Mouse (Mus musculus) ES-Bruce4 (cell line): ENCODE results near the gene Fam166b. TPM values are rescaled to one million over a fixed set of nuclear protein-coding genes. Genes with fewer than 3 reads are reported as not detected.
A peak's percentile ranks its signal among the peaks of the same experiment; 100 is the strongest.

Experiments used
- H3K27ac ChIP-seq: 2 replicates; pipeline ENCODE4 v1.5.1; 2012; ENCODE audit warnings: low read length, inconsistent platforms; ENCODE audit not compliant: insufficient read depth
- H3K27me3 ChIP-seq: 2 replicates; pipeline ENCODE4 v1.6.1; 2012; ENCODE audit warnings: mild to moderate bottlenecking, low read length, inconsistent platforms; ENCODE audit not compliant: control insufficient read depth, poor library complexity, insufficient read depth, severe bottlenecking
- H3K36me3 ChIP-seq: 2 replicates; pipeline ENCODE4 v1.6.1; 2012; ENCODE audit warnings: inconsistent platforms, mild to moderate bottlenecking, low read length, moderate library complexity; ENCODE audit not compliant: control insufficient read depth, poor library complexity, insufficient read depth, severe bottlenecking
- H3K4me1 ChIP-seq: one replicate; pipeline ENCODE4 v1.8.1; 2011; ENCODE audit warnings: low read length; ENCODE audit not compliant: control insufficient read depth, insufficient read depth
- H3K4me3 ChIP-seq: 2 replicates; pipeline ENCODE4 v1.5.1; 2011; ENCODE audit warnings: low read depth, mild to moderate bottlenecking, low read length
- H3K9ac ChIP-seq: 2 replicates; pipeline ENCODE4 v1.6.1; 2012; ENCODE audit warnings: low read depth, mild to moderate bottlenecking, inconsistent platforms; ENCODE audit not compliant: poor library complexity, severe bottlenecking
- H3K9me3 ChIP-seq: replicated peaks from 2 replicates; pipeline ENCODE4 v1.6.1; 2012; ENCODE audit warnings: mild to moderate bottlenecking, low read length, inconsistent platforms; ENCODE audit not compliant: control insufficient read depth, poor library complexity, insufficient read depth, severe bottlenecking
- CTCF ChIP-seq: IDR thresholded peaks from one replicate; pipeline ENCODE4 v1.8.1; 2011; ENCODE audit warnings: low read depth, low read length
- EP300 ChIP-seq: IDR thresholded peaks from 2 replicates; pipeline ENCODE4 v1.6.1; 2011; ENCODE audit warnings: low read depth, low read length; ENCODE audit not compliant: insufficient read depth
- POLR2A ChIP-seq: IDR thresholded peaks from one replicate; pipeline ENCODE4 v1.8.1; 2011; ENCODE audit warnings: low read length; ENCODE audit not compliant: insufficient read depth
- polyA plus RNA-seq: library from polyadenylated mRNA; stranded (reverse); fragments of >200 nt; gene quantifications from 2 replicates; pipeline ENCODE4 v1.2.4, GENCODE M21; 2011; ENCODE audit warnings: low read depth; ENCODE audit not compliant: missing spikeins, insufficient read depth, insufficient read length

Gene Fam166b
- polyA plus RNA-seq = 2.1 and 2.4 TPM in 2 replicates

- 0 out of 2 replicates have a peak within 1 kb of the TSS, but pooled peaks have one; percentile 44 for H3K9ac ChIP-seq
- no peaks in the 10 kb centered on the region for H3K9me3 ChIP-seq
- no peaks in the 10 kb centered on the region for H3K27me3 ChIP-seq
- TF ChIP-seq CTCF = no peak
- no peak for TF ChIP-seq EP300
- no peak for TF ChIP-seq POLR2A
- H3K4me1 ChIP-seq = no peaks in the 10 kb centered on the region
- no peak within 1 kb of the TSS for H3K27ac ChIP-seq
- H3K4me3 ChIP-seq = peak within 1 kb of the TSS; percentile 41
- 0 out of 2 replicates have a peak, but pooled peaks cover 2% of the 10 kb centered on the region for H3K36me3 ChIP-seq
Observed at GRCm38 (mm10) chr4:43428946-43429345, at the start of gene Fam166b. TSS of gene Fam166b (minus strand) at chr4:43429134.

- Histone ChIP-seq H3K27me3 (no peaks in the 10 kb centered on the region), H3K27ac (0 out of 2 replicates have a peak overlapping the region, but pooled peaks have one; percentile 15), H3K9me3 (no peaks in the 10 kb centered on the region), H3K4me1 (peaks cover 1% of the 10 kb centered on the region), H3K36me3 (no peaks in the 10 kb centered on the region), H3K9ac (no peak overlapping the region), H3K4me3 (peak overlapping the region; percentile 74)
- TF ChIP-seq CTCF = no peak
- TF ChIP-seq POLR2A = no peak
Observed at GRCm38 (mm10) chr4:43478534-43478858, 49.6 kb upstream of the Fam166b start.

DNA sequence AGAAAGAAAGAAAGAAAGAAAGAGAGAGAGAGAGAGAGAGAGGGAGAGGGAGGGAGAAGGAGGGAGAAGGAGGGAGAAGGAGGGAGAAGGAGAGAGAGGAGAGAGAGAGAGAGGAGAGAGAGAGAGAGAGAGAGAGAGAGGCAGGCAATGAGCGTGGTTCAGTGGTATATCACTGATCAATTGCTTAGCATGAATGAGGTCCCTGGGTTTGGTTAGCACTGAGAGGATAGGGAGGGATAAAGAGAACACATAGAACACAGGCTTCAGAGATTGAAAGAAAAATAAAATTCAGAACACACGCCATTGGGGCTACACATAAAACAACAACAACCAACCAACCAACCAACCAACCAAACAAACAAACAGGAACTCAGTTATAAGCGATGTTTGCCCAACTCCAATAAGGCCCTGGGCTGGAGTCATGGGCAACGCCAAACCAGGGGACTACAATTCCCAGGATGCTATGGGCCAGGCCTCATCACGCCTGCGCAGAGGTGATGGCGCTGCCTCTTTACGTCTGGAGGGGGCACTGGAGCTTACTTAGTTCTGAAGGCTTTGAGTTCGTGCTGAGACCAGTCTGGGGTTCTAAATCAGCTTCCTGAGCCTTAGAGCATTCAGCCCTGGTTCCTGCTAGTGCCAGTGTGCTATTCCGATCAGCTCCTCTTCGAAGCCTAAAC lies 49.1 kb upstream of the Fam166b start:
- Histone ChIP-seq H3K9ac (no peak overlapping the region), H3K4me3 (peak overlapping the region; percentile 74), H3K9me3 (no peaks in the 10 kb centered on the region), H3K27ac (0 out of 2 replicates have a peak overlapping the region, but pooled peaks have one; percentile 15), H3K36me3 (no peaks in the 10 kb centered on the region), H3K4me1 (no peaks in the 10 kb centered on the region), H3K27me3 (no peaks in the 10 kb centered on the region)
- peak; percentile 43 for TF ChIP-seq CTCF
- TF ChIP-seq POLR2A = peak; percentile 55
- no peak for TF ChIP-seq EP300

DNA sequence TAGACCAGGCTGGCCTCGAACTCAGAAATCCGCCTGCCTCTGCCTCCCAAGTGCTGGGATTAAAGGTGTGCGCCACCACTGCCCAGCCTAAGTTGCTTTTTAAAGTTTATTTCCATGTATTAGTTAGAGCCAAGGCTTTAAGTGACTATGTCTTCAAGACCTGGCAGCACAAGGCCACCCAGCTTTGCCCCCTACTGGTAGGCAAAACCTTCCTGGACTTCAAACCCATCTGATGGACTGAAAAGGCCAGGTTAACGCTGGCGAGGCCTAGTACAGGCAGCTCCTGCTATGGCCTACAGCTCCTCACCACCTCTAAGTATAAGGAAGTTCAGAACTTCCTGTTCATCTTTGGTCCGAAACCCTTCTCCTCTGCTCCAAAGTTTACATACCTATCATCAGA lies 47.7 kb upstream of the Fam166b start:
- H3K9ac ChIP-seq = no peak overlapping the region
- H3K4me1 ChIP-seq = no peaks in the 10 kb centered on the region
- TF ChIP-seq CTCF (peak; percentile 31), POLR2A (no peak)
- no peak overlapping the region for H3K4me3 ChIP-seq
- H3K27ac ChIP-seq = no peak overlapping the region
- H3K9me3 ChIP-seq = no peaks in the 10 kb centered on the region
- H3K36me3 ChIP-seq = no peaks in the 10 kb centered on the region
- H3K27me3 ChIP-seq = no peaks in the 10 kb centered on the region

DNA sequence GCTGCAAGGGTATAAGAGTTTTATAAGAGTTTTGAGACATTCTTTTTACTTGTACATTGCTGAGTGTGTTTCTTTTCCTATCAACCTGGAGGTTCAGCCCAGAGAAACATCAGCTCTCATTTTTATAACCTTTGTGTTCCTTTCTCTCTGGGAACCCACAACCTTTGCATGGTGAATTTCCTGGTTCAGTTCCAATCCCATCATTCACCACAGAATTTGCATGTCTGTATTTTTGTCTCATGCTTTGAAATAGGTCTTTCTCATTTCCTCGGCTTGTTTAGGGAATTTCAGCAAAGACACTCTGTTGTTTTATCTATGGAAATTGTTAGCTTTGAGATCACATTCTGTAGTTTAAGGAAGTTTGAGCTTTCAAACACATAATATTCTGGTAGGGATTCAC lies 44.7 kb upstream of the Fam166b start:
- no peaks in the 10 kb centered on the region for H3K27me3 ChIP-seq
- H3K4me1 ChIP-seq = no peaks in the 10 kb centered on the region
- no peaks in the 10 kb centered on the region for H3K36me3 ChIP-seq
- no peak overlapping the region for H3K9ac ChIP-seq
- H3K4me3 ChIP-seq = no peak overlapping the region
- H3K9me3 ChIP-seq = no peaks in the 10 kb centered on the region
- no peak overlapping the region for H3K27ac ChIP-seq
- TF ChIP-seq EP300 = no peak
- no peak for TF ChIP-seq POLR2A
- TF ChIP-seq CTCF = no peak

GRCm38 (mm10) chr4:43470301-43470700 lies 41.4 kb upstream of the Fam166b start:
- TF ChIP-seq EP300 = no peak
- no peak for TF ChIP-seq POLR2A
- no peak for TF ChIP-seq CTCF
- H3K9ac ChIP-seq = no peak overlapping the region
- H3K9me3 ChIP-seq = no peaks in the 10 kb centered on the region
- no peak overlapping the region for H3K4me3 ChIP-seq
- no peaks in the 10 kb centered on the region for H3K27me3 ChIP-seq
- no peak overlapping the region for H3K27ac ChIP-seq
- no peaks in the 10 kb centered on the region for H3K36me3 ChIP-seq
- H3K4me1 ChIP-seq = no peaks in the 10 kb centered on the region
